Mouse (Mus musculus): Measurements from ENCODE around the gene Slc24a4.

The Slc24a4 gene

GRCm38 (mm10) chr12:102308457-102309011, 180.0 kb downstream of the Slc24a4 start:
- DNase-seq (ENCODE audit: low read depth, low spot score) = peak; percentile 85

DNA sequence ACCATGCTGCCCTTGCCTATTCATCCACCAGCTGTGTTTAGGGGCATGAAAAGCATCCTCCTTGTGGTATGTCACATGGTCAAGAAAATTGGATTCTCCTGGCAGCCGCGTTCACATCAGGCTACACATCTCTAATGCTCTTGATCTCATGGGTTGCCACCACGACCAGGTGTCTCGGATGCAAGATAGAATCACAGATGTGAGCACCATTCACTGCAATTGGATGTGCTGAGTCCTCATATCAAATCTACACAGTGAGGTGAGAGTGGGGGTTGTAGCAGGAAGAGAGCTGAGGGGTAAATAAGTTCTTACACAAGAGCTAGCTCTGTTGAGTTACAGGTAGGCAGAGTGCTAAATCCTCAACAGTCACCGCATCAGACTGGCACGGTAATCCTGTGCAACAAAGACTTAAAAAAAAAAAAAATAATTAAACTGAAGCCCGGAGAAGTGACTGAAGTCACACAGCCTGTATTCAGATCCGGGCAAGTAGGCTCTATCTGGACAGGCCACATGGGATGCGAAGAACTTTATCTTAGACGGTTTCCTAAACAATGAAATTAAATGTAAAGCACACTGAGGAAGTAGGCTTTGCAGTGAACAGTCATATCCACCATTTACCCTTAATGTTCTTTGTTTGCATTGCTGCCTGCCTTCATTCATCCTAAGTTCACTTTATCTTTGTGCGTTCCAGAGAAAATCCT, 180.7 kb downstream of the Slc24a4 start:
- DNase-seq (ENCODE audit: low read depth, low spot score) = peak; percentile 25

DNA sequence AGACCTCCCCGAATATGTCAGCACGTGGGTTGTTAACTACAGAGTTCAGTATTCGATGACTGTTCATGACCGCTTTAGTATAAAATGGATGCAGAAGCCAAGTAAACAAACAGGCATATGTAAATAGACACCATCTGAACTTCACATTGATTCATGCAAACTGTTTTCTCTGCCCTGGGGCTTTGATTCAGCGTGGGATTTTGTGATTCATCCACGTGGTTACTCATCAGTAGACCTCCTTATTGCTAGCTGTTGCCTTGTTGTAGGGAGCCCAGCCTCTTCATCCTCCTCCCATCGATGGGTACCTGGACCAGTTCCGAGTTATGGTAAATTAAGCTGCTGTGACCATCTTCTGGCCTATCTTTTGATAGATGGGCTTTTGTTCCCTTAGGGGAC, 181.3 kb downstream of the Slc24a4 start:
- no peak for DNase-seq (ENCODE audit: low read depth, low spot score)

GRCm38 (mm10) chr12:102310261-102310660, 181.7 kb downstream of the Slc24a4 start:
- DNase-seq (ENCODE audit: low read depth, low spot score) = no peak

DNA sequence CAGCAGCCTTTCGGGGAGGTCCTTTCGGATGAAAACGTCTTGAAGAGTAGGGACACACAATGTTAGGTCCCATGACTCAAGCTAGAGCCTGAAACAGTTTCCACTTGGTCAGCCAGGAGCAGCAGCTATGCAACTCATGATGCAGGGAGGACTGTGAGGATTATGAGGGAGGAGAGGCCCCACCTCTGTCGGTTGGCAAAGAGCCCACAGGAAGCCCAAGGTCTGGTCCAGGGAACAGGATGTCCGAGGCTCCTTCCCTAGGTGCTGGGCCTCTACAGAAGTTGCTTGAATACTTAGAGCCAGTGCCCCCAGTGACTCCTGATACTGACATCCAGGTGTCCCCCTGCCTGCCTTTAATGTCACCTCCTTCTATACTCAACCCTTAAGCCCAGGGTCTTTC, 182.9 kb downstream of the Slc24a4 start:
- DNase-seq (ENCODE audit: low read depth, low spot score) = no peak

Data from CD4-positive helper T cell, adult 2 months (primary cell).